Mouse (Mus musculus) heart, embryonic 16.5 days (tissue): Measurements from ENCODE around the gene Fam210b. TPM values are rescaled to one million over a fixed set of nuclear protein-coding genes. Genes with fewer than 3 reads are reported as not detected.

Experiments
- ATAC-seq: fragments of 200-750 bp; cut with Nextera tagmentation; replicated peaks from 2 replicates; pipeline ENCODE4 v1.8.0; 2017; ENCODE audit warnings: moderate number of reproducible peaks; ENCODE audit not compliant: insufficient read depth, low FRiP score; ENCODE audit errors: extremely low read depth
- H3K27ac ChIP-seq: fragments of 300-500 bp; sonication (generic); 2 replicates; pipeline ENCODE4 v1.5.1; 2014; ENCODE audit warnings: mild to moderate bottlenecking, low read length, control low read depth, moderate library complexity
- H3K27me3 ChIP-seq: fragments of 300-500 bp; sonication (generic); 2 replicates; pipeline ENCODE4 v1.6.1; 2014; ENCODE audit warnings: low read length, mixed read lengths; ENCODE audit not compliant: control insufficient read depth, insufficient read depth
- H3K36me3 ChIP-seq: fragments of 300-500 bp; sonication (generic); 2 replicates; pipeline ENCODE4 v1.6.1; 2014; ENCODE audit not compliant: control insufficient read depth, insufficient read depth
- H3K4me1 ChIP-seq: fragments of 300-500 bp; sonication (generic); 2 replicates; pipeline ENCODE4 v1.6.1; 2014; ENCODE audit warnings: low read length, mixed read lengths; ENCODE audit not compliant: control insufficient read depth, insufficient read depth
- H3K4me2 ChIP-seq: fragments of 300-500 bp; sonication (generic); 2 replicates; pipeline ENCODE4 v1.6.1; 2014; ENCODE audit warnings: low read depth, mild to moderate bottlenecking, control low read depth, low read length
- H3K4me3 ChIP-seq: fragments of 300-500 bp; sonication (generic); 2 replicates; pipeline ENCODE4 v1.5.1; 2014; ENCODE audit warnings: mild to moderate bottlenecking, control low read depth, low read length
- H3K9ac ChIP-seq: fragments of 300-500 bp; sonication (generic); 2 replicates; pipeline ENCODE4 v1.6.1; 2014; ENCODE audit warnings: low read length, control low read depth
- H3K9me3 ChIP-seq: fragments of 300-500 bp; sonication (generic); replicated peaks from 2 replicates; pipeline ENCODE4 v1.6.1; 2016; ENCODE audit warnings: low read length; ENCODE audit not compliant: control insufficient read depth
- WGBS: fragments of 180-500 bp; shearing (Covaris S2); extraction: QIAGEN DNeasy Blood & Tissue Kit; methylation state at CpG from one replicate; pipeline ENCODE4 v1.1.7; 2014; 5-methylcytosine and 5-hydroxymethylcytosine counted together
- polyA plus RNA-seq: library from polyadenylated mRNA; unstranded; fragments of >200 nt; fragmentation: Nextera tagmentation; extraction: Ambion mirVana; gene quantifications from 2 replicates; pipeline ENCODE4 v1.2.1, GENCODE M21; 2015

Fam210b gene
- polyA plus RNA-seq, 1 experiment from 2014 or later = 13.3 TPM

GRCm38 (mm10) chr2:172390341-172390740 is 45.0 kb downstream of the Fam210b start:
- no peak overlapping the region for H3K9ac ChIP-seq
- no peaks in the 10 kb centered on the region for H3K27me3 ChIP-seq
- no peak overlapping the region for H3K4me2 ChIP-seq
- no peak overlapping the region for H3K27ac ChIP-seq
- no peak overlapping the region for H3K4me3 ChIP-seq
- ATAC-seq = peak; percentile 59
- H3K36me3 ChIP-seq = no peaks in the 10 kb centered on the region
- WGBS = 26% methylated on average over 6 of the region's 6 CpGs
- no peaks in the 10 kb centered on the region; the same call in 1 of the 2 replicates for H3K4me1 ChIP-seq
- no peaks in the 10 kb centered on the region for H3K9me3 ChIP-seq

GRCm38 (mm10) chr2:172392041-172392521 is 46.7 kb downstream of the Fam210b start:
- Histone ChIP-seq H3K4me3 (no peak overlapping the region), H3K36me3 (no peaks in the 10 kb centered on the region), H3K27ac (no peak overlapping the region), H3K27me3 (no peaks in the 10 kb centered on the region), H3K4me1 (no peaks in the 10 kb centered on the region; the same call in 1 of the 2 replicates), H3K9ac (no peak overlapping the region; the same call in 1 of the 2 replicates), H3K4me2 (no peak overlapping the region), H3K9me3 (no peaks in the 10 kb centered on the region)
- ATAC-seq = no peak
- 42% methylated on average over 10 of the region's 10 CpGs for WGBS

GRCm38 (mm10) chr2:172393391-172394051 is 48.2 kb downstream of the Fam210b start, which contains the start of gene Cass4:
Gene Cass4, plus strand, starts transcription at chr2:172393794.
- no peak for ATAC-seq
- Histone ChIP-seq H3K9me3 (no peaks in the 10 kb centered on the region), H3K4me2 (peak within 1 kb of the TSS; percentile 37), H3K27me3 (no peaks in the 10 kb centered on the region), H3K4me1 (no peaks in the 10 kb centered on the region; the same call in 1 of the 2 replicates), H3K27ac (no peak within 1 kb of the TSS), H3K36me3 (no peaks in the 10 kb centered on the region), H3K4me3 (peak within 1 kb of the TSS; percentile 6; the same call in 1 of the 2 replicates), H3K9ac (no peak within 1 kb of the TSS)
- 18% methylated on average over 13 of the region's 13 CpGs for WGBS

GRCm38 (mm10) chr2:172394052-172394392 is 48.7 kb downstream of the Fam210b start:
- Histone ChIP-seq H3K36me3 (no peaks in the 10 kb centered on the region), H3K27me3 (no peaks in the 10 kb centered on the region), H3K9me3 (no peaks in the 10 kb centered on the region), H3K9ac (no peak overlapping the region), H3K4me3 (no peak overlapping the region), H3K4me1 (no peaks in the 10 kb centered on the region; the same call in 1 of the 2 replicates), H3K27ac (no peak overlapping the region), H3K4me2 (peak overlapping the region; percentile 37; the same call in 1 of the 2 replicates)
- ATAC-seq = no peak
- WGBS = 64% methylated on average over 2 of the region's 2 CpGs

GRCm38 (mm10) chr2:172394671-172395070 is 49.3 kb downstream of the Fam210b start:
- 61% methylated on average over 4 of the region's 4 CpGs for WGBS
- H3K9ac ChIP-seq = no peak overlapping the region
- H3K9me3 ChIP-seq = no peaks in the 10 kb centered on the region
- no peak overlapping the region for H3K4me3 ChIP-seq
- H3K27me3 ChIP-seq = no peaks in the 10 kb centered on the region
- no peaks in the 10 kb centered on the region; the same call in none of the 2 replicates for H3K4me1 ChIP-seq
- H3K4me2 ChIP-seq = no peak overlapping the region
- ATAC-seq = no peak
- H3K27ac ChIP-seq = no peak overlapping the region
- H3K36me3 ChIP-seq = no peaks in the 10 kb centered on the region

GRCm38 (mm10) chr2:172395961-172396360 is 50.6 kb downstream of the Fam210b start:
- Histone ChIP-seq H3K4me2 (no peak overlapping the region), H3K27me3 (no peaks in the 10 kb centered on the region), H3K4me3 (no peak overlapping the region), H3K9ac (no peak overlapping the region), H3K27ac (no peak overlapping the region), H3K9me3 (no peaks in the 10 kb centered on the region), H3K4me1 (peaks cover 4% of the 10 kb centered on the region), H3K36me3 (no peaks in the 10 kb centered on the region)
- no peak for ATAC-seq
- WGBS = 46% methylated on average over 9 of the region's 9 CpGs

GRCm38 (mm10) chr2:172399901-172400300 is 54.5 kb downstream of the Fam210b start:
- ATAC-seq = 0 out of 2 replicates have a peak, but pooled peaks have one; percentile 24
- Histone ChIP-seq H3K27me3 (no peaks in the 10 kb centered on the region), H3K9me3 (no peaks in the 10 kb centered on the region), H3K36me3 (no peaks in the 10 kb centered on the region), H3K9ac (no peak overlapping the region), H3K4me1 (peaks cover 9% of the 10 kb centered on the region; the same call in 1 of the 2 replicates), H3K27ac (no peak overlapping the region), H3K4me2 (no peak overlapping the region), H3K4me3 (no peak overlapping the region)
- 19% methylated on average over 9 of the region's 9 CpGs for WGBS

- no peak for ATAC-seq
- H3K27ac ChIP-seq = peak overlapping the region; percentile 43
Observed at GRCm38 (mm10) chr2:172401116-172401825, 55.9 kb downstream of the Fam210b start.

GRCm38 (mm10) chr2:172404239-172404638 is 58.9 kb downstream of the Fam210b start:
- H3K4me1 ChIP-seq = peaks cover 9% of the 10 kb centered on the region; the same call in 1 of the 2 replicates
- 59% methylated on average over 7 of the region's 7 CpGs for WGBS

More at GRCm38 (mm10) chr2:172401116-172401825, 55.9 kb downstream of the Fam210b start:
- Histone ChIP-seq H3K36me3 (no peaks in the 10 kb centered on the region), H3K4me3 (no peak overlapping the region), H3K9me3 (no peaks in the 10 kb centered on the region), H3K27me3 (no peaks in the 10 kb centered on the region), H3K4me2 (no peak overlapping the region), H3K9ac (no peak overlapping the region), H3K4me1 (peaks cover 9% of the 10 kb centered on the region; the same call in 1 of the 2 replicates)
- WGBS = 58% methylated on average over 13 of the region's 13 CpGs

More at GRCm38 (mm10) chr2:172404239-172404638, 58.9 kb downstream of the Fam210b start:
- no peak overlapping the region for H3K4me2 ChIP-seq
- no peak for ATAC-seq
- no peaks in the 10 kb centered on the region for H3K9me3 ChIP-seq
- no peaks in the 10 kb centered on the region for H3K27me3 ChIP-seq
- no peak overlapping the region for H3K4me3 ChIP-seq
- no peaks in the 10 kb centered on the region for H3K36me3 ChIP-seq
- no peak overlapping the region for H3K9ac ChIP-seq
- H3K27ac ChIP-seq = no peak overlapping the region
